Mouse (Mus musculus): ENCODE data around the gene Tmigd3. TPM values are rescaled to one million over a fixed set of nuclear protein-coding genes. Genes with fewer than 3 reads are reported as not detected.

Tmigd3 gene
- not detected in 2 replicates for polyA plus RNA-seq (2014; fragmentation: Nextera tagmentation; extraction: Ambion mirVana)

DNA sequence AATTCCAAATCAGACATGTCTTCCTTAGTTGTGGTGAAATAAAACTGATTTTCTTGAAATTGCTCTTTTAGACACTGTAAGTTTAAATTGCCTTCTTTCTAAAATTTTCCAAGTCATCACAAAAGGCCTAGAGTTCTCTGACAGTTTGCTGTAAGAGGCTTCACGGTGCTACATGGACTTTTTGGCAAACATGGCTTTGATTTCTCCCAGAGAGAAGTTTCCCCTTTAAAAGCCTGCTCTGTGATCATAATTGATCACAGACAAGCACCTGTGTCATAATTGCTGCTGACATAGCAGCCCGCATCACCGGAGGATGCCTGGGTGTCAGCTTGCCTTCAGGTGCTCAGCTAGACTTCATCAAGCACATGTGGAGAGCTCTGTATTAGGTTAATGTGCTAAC lies at the start of gene Tmigd3, which contains the start of gene Adora3:
Tmigd3 (plus strand) TSS at position 346 of the 400 bp plus-strand sequence.
Adora3 (plus strand) TSS at position 301 of the 400 bp plus-strand sequence.
- no peak within 1 kb of the TSS for H3K4me3 ChIP-seq (replicated peaks; ENCODE audit: low read length)
- H3K9me3 ChIP-seq (ENCODE audit: control insufficient read depth, low read length): no peaks in the 10 kb centered on the region
- ATAC-seq (ENCODE audit: low FRiP score) (no peak), DNase-seq (ENCODE audit: low spot score) (no peak)
- H3K4me1 ChIP-seq (replicated peaks; ENCODE audit: control insufficient read depth, insufficient read depth, low read length): no peaks in the 10 kb centered on the region; the same call in 1 of the 2 replicates
- no peak within 1 kb of the TSS for H3K9ac ChIP-seq
- no peak within 1 kb of the TSS for H3K4me2 ChIP-seq (replicated peaks)
- 85% methylated on average over 3 of the region's 3 CpGs for WGBS
- H3K27ac ChIP-seq: no peak within 1 kb of the TSS
- no peaks in the 10 kb centered on the region for H3K36me3 ChIP-seq (replicated peaks; ENCODE audit: control insufficient read depth, insufficient read depth)
- H3K27me3 ChIP-seq (ENCODE audit: control insufficient read depth, insufficient read depth, low read length): no peaks in the 10 kb centered on the region

DNA sequence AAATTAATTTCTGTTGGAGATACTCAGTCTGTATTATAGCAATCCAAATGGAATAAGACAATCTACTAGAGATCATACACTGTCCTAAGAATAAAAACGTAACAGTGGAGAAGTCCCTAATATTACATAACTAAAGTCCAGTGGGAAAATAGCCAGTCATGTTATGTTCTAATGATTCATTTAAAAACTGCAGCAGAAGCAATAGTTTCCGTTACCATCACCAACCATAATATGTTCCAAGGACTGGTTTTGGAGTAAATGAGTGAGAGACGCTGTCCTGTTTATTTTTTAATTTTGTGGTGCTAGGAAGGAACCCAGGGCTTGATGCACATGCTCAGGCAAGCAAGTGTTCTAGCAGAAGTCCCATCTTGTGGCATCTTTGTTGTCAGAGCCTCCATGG lies 49.2 kb upstream of the Tmigd3 start:
- no peak overlapping the region for H3K4me3 ChIP-seq (replicated peaks; ENCODE audit: low read length)
- no peaks in the 10 kb centered on the region for H3K9me3 ChIP-seq (ENCODE audit: control insufficient read depth, low read length)
- no peaks in the 10 kb centered on the region for H3K27me3 ChIP-seq (ENCODE audit: control insufficient read depth, insufficient read depth, low read length)
- 93% methylated on average over 3 of the region's 3 CpGs for WGBS
- H3K4me2 ChIP-seq (replicated peaks): no peak overlapping the region
- DNase-seq (ENCODE audit: low spot score) (no peak), ATAC-seq (ENCODE audit: low FRiP score) (no peak)
- no peak overlapping the region for H3K9ac ChIP-seq
- H3K4me1 ChIP-seq (replicated peaks; ENCODE audit: control insufficient read depth, insufficient read depth, low read length): 0 out of 2 replicates have a peak, but pooled peaks cover 3% of the 10 kb centered on the region
- no peaks in the 10 kb centered on the region for H3K36me3 ChIP-seq (replicated peaks; ENCODE audit: control insufficient read depth, insufficient read depth)
- H3K27ac ChIP-seq: no peak overlapping the region

GRCm38 (mm10) chr3:105823609-105824008 lies 47.1 kb upstream of the Tmigd3 start:
- H3K9me3 ChIP-seq (ENCODE audit: control insufficient read depth, low read length): no peaks in the 10 kb centered on the region
- ATAC-seq (ENCODE audit: low FRiP score): no peak
- H3K4me2 ChIP-seq (replicated peaks): no peak overlapping the region

GRCm38 (mm10) chr3:105824103-105824502 lies 46.6 kb upstream of the Tmigd3 start:
- ATAC-seq (ENCODE audit: low FRiP score) (no peak), DNase-seq (ENCODE audit: low spot score) (no peak)
- Histone ChIP-seq H3K4me3 (replicated peaks; ENCODE audit: low read length) (no peak overlapping the region), H3K9ac (no peak overlapping the region), H3K4me2 (replicated peaks) (no peak overlapping the region), H3K27me3 (ENCODE audit: control insufficient read depth, insufficient read depth, low read length) (no peaks in the 10 kb centered on the region), H3K36me3 (replicated peaks; ENCODE audit: control insufficient read depth, insufficient read depth) (no peaks in the 10 kb centered on the region), H3K4me1 (replicated peaks; ENCODE audit: control insufficient read depth, insufficient read depth, low read length) (no peaks in the 10 kb centered on the region), H3K9me3 (ENCODE audit: control insufficient read depth, low read length) (no peaks in the 10 kb centered on the region), H3K27ac (no peak overlapping the region)
- 57% methylated on average over 5 of the region's 5 CpGs for WGBS

More at GRCm38 (mm10) chr3:105823609-105824008, 47.1 kb upstream of the Tmigd3 start:
- Histone ChIP-seq H3K9ac (no peak overlapping the region), H3K27me3 (ENCODE audit: control insufficient read depth, insufficient read depth, low read length) (no peaks in the 10 kb centered on the region), H3K27ac (no peak overlapping the region), H3K4me3 (replicated peaks; ENCODE audit: low read length) (no peak overlapping the region), H3K4me1 (replicated peaks; ENCODE audit: control insufficient read depth, insufficient read depth, low read length) (0 out of 2 replicates have a peak, but pooled peaks cover 3% of the 10 kb centered on the region), H3K36me3 (replicated peaks; ENCODE audit: control insufficient read depth, insufficient read depth) (no peaks in the 10 kb centered on the region)
- DNase-seq (ENCODE audit: low spot score): no peak

DNA sequence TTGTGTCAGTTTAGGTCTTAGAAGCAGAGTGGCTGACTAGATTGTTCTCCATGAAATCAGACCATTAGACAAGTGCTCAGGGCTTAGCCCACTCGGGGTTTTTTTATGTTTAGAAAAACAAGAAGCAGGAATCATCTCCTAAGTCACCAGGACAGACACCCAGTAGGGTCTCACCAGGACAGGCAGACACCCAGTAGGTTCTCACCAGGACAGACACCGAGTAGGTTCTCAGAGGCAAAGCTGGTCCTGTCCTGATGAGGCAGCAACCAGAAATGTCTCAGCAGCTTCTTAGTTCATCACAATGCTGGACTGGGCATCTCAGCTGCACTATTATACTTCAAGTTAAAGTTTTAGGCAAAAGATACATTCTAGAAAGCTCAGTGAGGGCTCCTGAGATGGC lies 46.0 kb upstream of the Tmigd3 start:
- 59% methylated on average over 2 of the region's 2 CpGs for WGBS

GRCm38 (mm10) chr3:105825501-105826161 lies 45.1 kb upstream of the Tmigd3 start:
- Histone ChIP-seq H3K27ac (no peak overlapping the region), H3K36me3 (replicated peaks; ENCODE audit: control insufficient read depth, insufficient read depth) (no peaks in the 10 kb centered on the region), H3K4me1 (replicated peaks; ENCODE audit: control insufficient read depth, insufficient read depth, low read length) (no peaks in the 10 kb centered on the region), H3K27me3 (ENCODE audit: control insufficient read depth, insufficient read depth, low read length) (no peaks in the 10 kb centered on the region), H3K4me3 (replicated peaks; ENCODE audit: low read length) (no peak overlapping the region), H3K9me3 (ENCODE audit: control insufficient read depth, low read length) (no peaks in the 10 kb centered on the region), H3K4me2 (replicated peaks) (no peak overlapping the region), H3K9ac (no peak overlapping the region)
- WGBS: 63% methylated on average over 7 of the region's 7 CpGs
- no peak for ATAC-seq (ENCODE audit: low FRiP score)
- no peak for DNase-seq (ENCODE audit: low spot score)

More for the DNA sequence above, 46.0 kb upstream of the Tmigd3 start:
- Histone ChIP-seq H3K4me1 (replicated peaks; ENCODE audit: control insufficient read depth, insufficient read depth, low read length) (no peaks in the 10 kb centered on the region), H3K36me3 (replicated peaks; ENCODE audit: control insufficient read depth, insufficient read depth) (no peaks in the 10 kb centered on the region), H3K27me3 (ENCODE audit: control insufficient read depth, insufficient read depth, low read length) (no peaks in the 10 kb centered on the region), H3K9me3 (ENCODE audit: control insufficient read depth, low read length) (no peaks in the 10 kb centered on the region), H3K4me2 (replicated peaks) (no peak overlapping the region), H3K27ac (no peak overlapping the region), H3K4me3 (replicated peaks; ENCODE audit: low read length) (no peak overlapping the region), H3K9ac (no peak overlapping the region)
- no peak for ATAC-seq (ENCODE audit: low FRiP score)
- no peak for DNase-seq (ENCODE audit: low spot score)

DNA sequence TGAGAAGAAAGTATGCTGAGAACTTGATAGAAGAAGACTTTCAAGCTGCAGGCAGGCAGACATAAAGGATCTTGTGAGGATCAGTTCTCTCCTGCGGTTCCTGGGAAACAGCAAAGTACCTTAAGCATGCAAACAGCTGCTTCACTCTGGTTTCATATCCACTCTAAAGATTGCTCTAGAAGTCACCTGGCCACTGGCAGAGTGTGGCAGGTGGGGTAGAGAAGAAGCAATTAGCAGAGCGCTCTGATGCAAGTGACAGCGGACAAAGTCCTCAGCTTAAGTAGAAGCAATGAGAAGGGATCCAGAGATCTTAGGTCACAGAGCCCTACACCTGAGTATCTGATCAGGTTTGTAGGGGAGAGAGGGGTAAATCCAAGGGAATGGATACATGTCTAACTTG lies 39.1 kb upstream of the Tmigd3 start:
- Histone ChIP-seq H3K36me3 (replicated peaks; ENCODE audit: control insufficient read depth, insufficient read depth) (no peaks in the 10 kb centered on the region), H3K4me1 (replicated peaks; ENCODE audit: control insufficient read depth, insufficient read depth, low read length) (no peaks in the 10 kb centered on the region), H3K4me2 (replicated peaks) (no peak overlapping the region), H3K4me3 (replicated peaks; ENCODE audit: low read length) (no peak overlapping the region), H3K27me3 (ENCODE audit: control insufficient read depth, insufficient read depth, low read length) (no peaks in the 10 kb centered on the region), H3K9ac (no peak overlapping the region), H3K9me3 (ENCODE audit: control insufficient read depth, low read length) (no peaks in the 10 kb centered on the region), H3K27ac (no peak overlapping the region)
- no peak for ATAC-seq (ENCODE audit: low FRiP score)
- 94% methylated on average over 3 of the region's 3 CpGs for WGBS
- DNase-seq (ENCODE audit: low spot score): no peak

DNA sequence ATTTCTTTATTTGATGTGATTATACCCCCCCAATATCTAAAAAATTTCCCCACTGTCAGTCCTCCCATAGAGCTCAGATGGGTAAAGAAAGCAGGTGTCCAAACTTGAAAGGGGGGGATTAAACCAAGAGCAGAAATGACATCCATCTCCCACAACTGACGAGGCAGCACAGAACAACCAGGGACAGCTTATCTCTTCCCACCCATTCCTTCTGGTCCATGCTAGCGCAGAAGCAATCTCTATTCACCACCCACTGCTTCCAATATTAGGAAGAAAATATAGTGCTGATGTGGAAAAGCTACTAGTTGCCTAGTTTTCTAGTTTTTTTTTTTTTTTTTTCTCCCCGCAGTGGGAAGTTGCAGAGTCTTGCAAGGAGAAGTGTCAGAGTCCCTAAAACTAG lies 34.8 kb upstream of the Tmigd3 start:
- Histone ChIP-seq H3K4me1 (replicated peaks; ENCODE audit: control insufficient read depth, insufficient read depth, low read length) (no peaks in the 10 kb centered on the region), H3K4me2 (replicated peaks) (no peak overlapping the region), H3K27me3 (ENCODE audit: control insufficient read depth, insufficient read depth, low read length) (no peaks in the 10 kb centered on the region), H3K9me3 (ENCODE audit: control insufficient read depth, low read length) (no peaks in the 10 kb centered on the region), H3K36me3 (replicated peaks; ENCODE audit: control insufficient read depth, insufficient read depth) (no peaks in the 10 kb centered on the region), H3K9ac (no peak overlapping the region), H3K27ac (no peak overlapping the region), H3K4me3 (replicated peaks; ENCODE audit: low read length) (no peak overlapping the region)
- no peak for ATAC-seq (ENCODE audit: low FRiP score)
- 82% methylated on average over 3 of the region's 3 CpGs for WGBS
- DNase-seq (ENCODE audit: low spot score): no peak

GRCm38 (mm10) chr3:105836883-105837282 lies 33.8 kb upstream of the Tmigd3 start:
- 88% methylated on average over 3 of the region's 3 CpGs for WGBS

More at GRCm38 (mm10) chr3:105836883-105837282, 33.8 kb upstream of the Tmigd3 start:
- Histone ChIP-seq H3K36me3 (replicated peaks; ENCODE audit: control insufficient read depth, insufficient read depth) (no peaks in the 10 kb centered on the region), H3K9ac (no peak overlapping the region), H3K4me3 (replicated peaks; ENCODE audit: low read length) (no peak overlapping the region), H3K27me3 (ENCODE audit: control insufficient read depth, insufficient read depth, low read length) (no peaks in the 10 kb centered on the region), H3K9me3 (ENCODE audit: control insufficient read depth, low read length) (no peaks in the 10 kb centered on the region), H3K27ac (no peak overlapping the region), H3K4me1 (replicated peaks; ENCODE audit: control insufficient read depth, insufficient read depth, low read length) (no peaks in the 10 kb centered on the region), H3K4me2 (replicated peaks) (no peak overlapping the region)
- DNase-seq (ENCODE audit: low spot score) (no peak), ATAC-seq (ENCODE audit: low FRiP score) (no peak)

Measured in hindbrain, embryonic 14.5 days (tissue).